Mouse (Mus musculus): ENCODE data around the gene St6gal1.

St6gal1 gene

GRCm38 (mm10) chr16:23286380-23287097, 62.0 kb downstream of the St6gal1 start:
- TF ChIP-seq NANOG (IDR thresholded peaks at IDR 0.05; ENCODE audit: borderline replicate concordance, low read length) (no peak), CTCF (conservative IDR thresholded peaks at IDR 0.05; ENCODE audit: low read length) (no peak), POU5F1 (IDR thresholded peaks at IDR 0.05; ENCODE audit: borderline replicate concordance, low read length) (no peak)
- H3K27me3 ChIP-seq (ENCODE audit: insufficient read depth, low read length), result no peaks in the 10 kb centered on the region; the same call in 1 of the 2 replicates
- H3K4me1 ChIP-seq (replicated peaks; ENCODE audit: low read depth, low read length), result peaks cover 7% of the 10 kb centered on the region
- no peaks in the 10 kb centered on the region for H3K9me3 ChIP-seq (ENCODE audit: low read length)
- no peak overlapping the region for H3K4me3 ChIP-seq (replicated peaks; ENCODE audit: low read length)
- no peaks in the 10 kb centered on the region for H3K36me3 ChIP-seq (ENCODE audit: insufficient read depth, low read length)

GRCm38 (mm10) chr16:23287312-23288040, 62.9 kb downstream of the St6gal1 start:
- peaks cover 7% of the 10 kb centered on the region for H3K4me1 ChIP-seq (replicated peaks; ENCODE audit: low read depth, low read length)
- no peak overlapping the region for H3K4me3 ChIP-seq (replicated peaks; ENCODE audit: low read length)
- no peaks in the 10 kb centered on the region for H3K36me3 ChIP-seq (ENCODE audit: insufficient read depth, low read length)
- no peaks in the 10 kb centered on the region for H3K9me3 ChIP-seq (ENCODE audit: low read length)
- H3K27me3 ChIP-seq (ENCODE audit: insufficient read depth, low read length), result no peaks in the 10 kb centered on the region; the same call in 1 of the 2 replicates
- TF ChIP-seq CTCF (conservative IDR thresholded peaks at IDR 0.05; ENCODE audit: low read length) (no peak), POU5F1 (IDR thresholded peaks at IDR 0.05; ENCODE audit: borderline replicate concordance, low read length) (no peak), NANOG (IDR thresholded peaks at IDR 0.05; ENCODE audit: borderline replicate concordance, low read length) (no peak)

GRCm38 (mm10) chr16:23288103-23288502, 63.6 kb downstream of the St6gal1 start:
- Histone ChIP-seq H3K27me3 (ENCODE audit: insufficient read depth, low read length) (no peaks in the 10 kb centered on the region; the same call in 1 of the 2 replicates), H3K36me3 (ENCODE audit: insufficient read depth, low read length) (no peaks in the 10 kb centered on the region), H3K4me3 (replicated peaks; ENCODE audit: low read length) (no peak overlapping the region), H3K4me1 (replicated peaks; ENCODE audit: low read depth, low read length) (peaks cover 7% of the 10 kb centered on the region), H3K9me3 (ENCODE audit: low read length) (no peaks in the 10 kb centered on the region)
- TF ChIP-seq POU5F1 (IDR thresholded peaks at IDR 0.05; ENCODE audit: borderline replicate concordance, low read length), result no peak
- TF ChIP-seq NANOG (IDR thresholded peaks at IDR 0.05; ENCODE audit: borderline replicate concordance, low read length), result no peak
- no peak for TF ChIP-seq CTCF (conservative IDR thresholded peaks at IDR 0.05; ENCODE audit: low read length)

GRCm38 (mm10) chr16:23289424-23289823, 64.9 kb downstream of the St6gal1 start:
- Histone ChIP-seq H3K4me1 (replicated peaks; ENCODE audit: low read depth, low read length) (peaks cover 7% of the 10 kb centered on the region), H3K4me3 (replicated peaks; ENCODE audit: low read length) (no peak overlapping the region), H3K27me3 (ENCODE audit: insufficient read depth, low read length) (no peaks in the 10 kb centered on the region; the same call in 1 of the 2 replicates), H3K9me3 (ENCODE audit: low read length) (no peaks in the 10 kb centered on the region), H3K36me3 (ENCODE audit: insufficient read depth, low read length) (no peaks in the 10 kb centered on the region)
- TF ChIP-seq CTCF (conservative IDR thresholded peaks at IDR 0.05; ENCODE audit: low read length) (no peak), NANOG (IDR thresholded peaks at IDR 0.05; ENCODE audit: borderline replicate concordance, low read length) (no peak), POU5F1 (IDR thresholded peaks at IDR 0.05; ENCODE audit: borderline replicate concordance, low read length) (no peak)

- H3K27me3 ChIP-seq (ENCODE audit: insufficient read depth, low read length), result no peaks in the 10 kb centered on the region; the same call in 1 of the 2 replicates
- H3K9me3 ChIP-seq (ENCODE audit: low read length), result no peaks in the 10 kb centered on the region
- no peak for TF ChIP-seq POU5F1 (IDR thresholded peaks at IDR 0.05; ENCODE audit: borderline replicate concordance, low read length)
- no peak for TF ChIP-seq NANOG (IDR thresholded peaks at IDR 0.05; ENCODE audit: borderline replicate concordance, low read length)
- no peak for TF ChIP-seq CTCF (conservative IDR thresholded peaks at IDR 0.05; ENCODE audit: low read length)
- no peak overlapping the region for H3K4me3 ChIP-seq (replicated peaks; ENCODE audit: low read length)
- H3K4me1 ChIP-seq (replicated peaks; ENCODE audit: low read depth, low read length), result peaks cover 7% of the 10 kb centered on the region
- no peaks in the 10 kb centered on the region for H3K36me3 ChIP-seq (ENCODE audit: insufficient read depth, low read length)
Measured at GRCm38 (mm10) chr16:23290171-23290570, 65.6 kb downstream of the St6gal1 start.

- Histone ChIP-seq H3K4me1 (replicated peaks; ENCODE audit: low read depth, low read length) (peaks cover 7% of the 10 kb centered on the region), H3K9me3 (ENCODE audit: low read length) (no peaks in the 10 kb centered on the region), H3K4me3 (replicated peaks; ENCODE audit: low read length) (no peak overlapping the region), H3K36me3 (ENCODE audit: insufficient read depth, low read length) (no peaks in the 10 kb centered on the region), H3K27me3 (ENCODE audit: insufficient read depth, low read length) (no peaks in the 10 kb centered on the region; the same call in 1 of the 2 replicates)
- no peak for TF ChIP-seq NANOG (IDR thresholded peaks at IDR 0.05; ENCODE audit: borderline replicate concordance, low read length)
- no peak for TF ChIP-seq CTCF (conservative IDR thresholded peaks at IDR 0.05; ENCODE audit: low read length)
- TF ChIP-seq POU5F1 (IDR thresholded peaks at IDR 0.05; ENCODE audit: borderline replicate concordance, low read length), result no peak
Measured at GRCm38 (mm10) chr16:23291521-23291920, 67.0 kb downstream of the St6gal1 start.

GRCm38 (mm10) chr16:23294236-23294635, 69.7 kb downstream of the St6gal1 start:
- no peaks in the 10 kb centered on the region for H3K4me1 ChIP-seq (replicated peaks; ENCODE audit: low read depth, low read length)
- TF ChIP-seq POU5F1 (IDR thresholded peaks at IDR 0.05; ENCODE audit: borderline replicate concordance, low read length), result no peak
- TF ChIP-seq CTCF (conservative IDR thresholded peaks at IDR 0.05; ENCODE audit: low read length), result no peak
- TF ChIP-seq NANOG (IDR thresholded peaks at IDR 0.05; ENCODE audit: borderline replicate concordance, low read length), result no peak
- H3K9me3 ChIP-seq (ENCODE audit: low read length), result no peaks in the 10 kb centered on the region
- H3K27me3 ChIP-seq (ENCODE audit: insufficient read depth, low read length), result no peaks in the 10 kb centered on the region; the same call in 1 of the 2 replicates
- no peaks in the 10 kb centered on the region for H3K36me3 ChIP-seq (ENCODE audit: insufficient read depth, low read length)
- no peak overlapping the region for H3K4me3 ChIP-seq (replicated peaks; ENCODE audit: low read length)

- Histone ChIP-seq H3K27me3 (ENCODE audit: insufficient read depth, low read length) (no peaks in the 10 kb centered on the region; the same call in 1 of the 2 replicates), H3K9me3 (ENCODE audit: low read length) (no peaks in the 10 kb centered on the region), H3K36me3 (ENCODE audit: insufficient read depth, low read length) (no peaks in the 10 kb centered on the region), H3K4me3 (replicated peaks; ENCODE audit: low read length) (no peak overlapping the region), H3K4me1 (replicated peaks; ENCODE audit: low read depth, low read length) (no peaks in the 10 kb centered on the region)
- TF ChIP-seq CTCF (conservative IDR thresholded peaks at IDR 0.05; ENCODE audit: low read length) (no peak), NANOG (IDR thresholded peaks at IDR 0.05; ENCODE audit: borderline replicate concordance, low read length) (no peak), POU5F1 (IDR thresholded peaks at IDR 0.05; ENCODE audit: borderline replicate concordance, low read length) (no peak)
Measured at GRCm38 (mm10) chr16:23294747-23295146, 70.2 kb downstream of the St6gal1 start.
